Mouse (Mus musculus) heart, adult 11 months (tissue): Measurements from ENCODE around the gene Adgrv1.
"Not testable (repeated sequence)": the region's sequence is repeated elsewhere in the genome, so short reads cannot be mapped to it uniquely, and the experiment has no call there.

Experiments
- DNase-seq: peaks from one replicate; pipeline ENCODE4 v3.0.0; 2022

The Adgrv1 gene

DNA sequence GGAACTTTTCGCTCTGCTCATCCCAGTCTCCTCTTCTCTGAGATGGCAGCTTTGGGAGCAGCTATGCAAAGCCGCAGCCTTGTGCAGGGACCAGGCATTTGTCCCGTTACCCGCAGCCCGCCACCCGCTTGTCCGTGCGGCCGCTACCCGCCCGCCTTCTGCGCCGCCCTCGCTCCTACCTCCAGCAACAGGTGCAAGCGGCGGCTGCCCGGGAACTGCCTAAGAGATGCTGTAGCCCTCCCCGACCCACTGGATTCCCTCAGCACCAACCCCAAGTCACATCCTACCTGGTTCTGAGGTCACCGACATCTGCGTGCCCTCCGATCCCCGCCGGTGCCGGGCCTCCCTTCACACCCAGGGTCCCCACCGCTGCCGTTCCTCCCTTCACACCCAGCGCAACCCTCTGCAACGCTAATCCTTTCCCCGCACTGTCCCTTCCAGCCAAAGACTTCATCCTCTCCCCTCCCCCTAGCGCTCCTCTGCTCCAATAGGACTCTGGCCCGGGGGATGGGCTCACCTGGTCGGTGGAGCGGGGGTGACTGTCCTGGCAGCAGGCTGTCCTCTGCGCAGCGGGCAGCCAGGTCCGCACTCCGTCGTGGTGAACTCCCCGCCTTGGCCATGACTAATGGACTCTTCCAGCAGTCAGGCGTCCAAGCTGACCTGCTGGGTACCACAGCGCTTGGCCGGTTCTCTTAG lies at the start of gene Adgrv1:
TSS of gene Adgrv1 (minus strand) at position 435 of the 696 bp plus-strand sequence.
- DNase-seq = peak; percentile 94

DNA sequence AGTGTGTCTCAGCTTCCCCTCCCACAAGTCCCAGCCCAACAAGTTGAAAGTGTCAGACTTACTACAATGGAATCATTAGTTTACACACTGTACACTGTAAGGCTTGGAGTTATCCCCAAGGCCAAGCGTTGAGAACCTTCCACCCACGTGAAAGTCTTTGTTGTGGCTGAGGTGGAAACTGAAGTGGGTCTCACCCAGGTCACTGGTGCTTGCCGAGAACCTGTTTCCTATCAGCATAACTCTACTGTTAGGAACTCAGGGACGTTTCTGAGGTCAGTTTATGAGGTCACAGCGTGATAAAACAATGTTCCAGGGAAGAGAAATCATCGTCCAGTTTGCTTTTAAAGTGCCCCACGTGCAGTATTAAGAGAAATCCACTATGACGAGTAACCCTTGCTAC lies 42.4 kb upstream of the Adgrv1 start:
- peak; percentile 55 for DNase-seq

DNA sequence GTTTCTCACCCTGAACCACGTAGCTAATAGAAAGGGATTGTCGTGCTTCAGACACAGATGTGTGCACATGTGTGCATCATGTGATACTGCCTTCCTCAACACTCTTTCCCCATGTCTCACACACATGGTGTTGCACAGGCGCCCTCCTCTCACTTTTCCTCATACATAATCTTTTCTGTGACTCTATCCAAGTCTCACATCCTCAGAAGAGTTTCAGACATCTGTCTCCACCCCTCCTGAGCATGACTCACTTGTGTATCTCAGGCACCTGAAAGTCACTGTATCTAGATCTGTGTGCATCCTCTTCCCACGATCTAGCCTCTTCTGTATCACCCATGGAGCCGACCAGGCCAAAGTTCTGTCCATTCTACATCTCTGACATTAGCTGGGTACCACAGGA lies 34.8 kb upstream of the Adgrv1 start:
- DNase-seq = peak; percentile 48

DNA sequence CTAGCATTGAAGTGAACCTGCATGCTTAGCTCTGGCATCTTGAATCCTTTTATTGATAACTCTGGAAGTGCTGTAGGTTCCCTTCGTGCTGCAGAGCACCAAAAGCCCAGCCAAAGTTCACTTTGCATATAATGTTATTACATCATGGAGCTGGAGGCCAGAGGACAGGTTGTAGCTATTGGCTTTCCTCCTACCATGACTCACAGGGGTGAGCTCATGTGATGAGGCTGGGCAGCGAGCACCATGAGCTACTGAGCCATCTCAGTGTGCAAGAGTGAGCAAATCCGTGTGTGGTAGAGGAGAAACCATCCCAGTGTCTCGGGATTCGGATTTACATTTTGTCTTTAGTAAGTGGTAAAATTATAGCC lies 31.4 kb upstream of the Adgrv1 start:
- DNase-seq = peak; percentile 81

DNA sequence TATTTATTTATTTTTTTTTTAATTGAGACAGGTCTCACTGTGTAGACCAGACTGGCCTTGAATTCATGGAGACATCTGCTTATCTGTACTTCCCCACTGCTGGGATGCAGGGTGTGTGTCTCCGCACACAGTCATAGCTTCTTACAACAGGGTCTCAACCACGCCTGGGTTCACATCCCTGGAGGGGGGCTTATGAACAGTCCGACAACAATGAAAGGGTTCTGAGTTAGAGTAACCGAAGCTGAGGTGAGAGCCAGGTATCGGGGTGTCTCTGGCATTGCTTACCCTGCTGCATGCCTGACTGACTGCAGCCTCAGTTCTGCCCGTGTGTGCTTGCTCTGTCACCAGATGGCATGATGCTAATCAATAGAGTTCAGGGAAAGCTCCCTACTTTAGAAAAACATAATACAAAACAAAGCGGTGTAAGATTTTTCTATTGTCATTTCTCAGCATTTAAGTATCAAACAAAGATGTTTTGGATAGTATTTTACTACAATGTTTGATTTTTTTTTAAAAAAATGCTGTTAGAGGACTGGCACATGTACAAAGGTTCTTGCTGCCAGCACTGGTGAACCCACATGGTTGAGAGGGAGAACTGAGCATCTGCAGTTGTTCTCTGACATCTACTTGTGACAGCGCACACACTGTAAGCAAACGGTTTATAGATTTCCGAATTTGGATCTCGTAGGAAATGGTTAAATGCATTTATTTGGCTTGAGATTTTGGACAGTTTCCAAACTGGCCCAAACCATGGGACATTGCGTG lies 30.8 kb upstream of the Adgrv1 start:
- DNase-seq = peak; percentile 74

DNA sequence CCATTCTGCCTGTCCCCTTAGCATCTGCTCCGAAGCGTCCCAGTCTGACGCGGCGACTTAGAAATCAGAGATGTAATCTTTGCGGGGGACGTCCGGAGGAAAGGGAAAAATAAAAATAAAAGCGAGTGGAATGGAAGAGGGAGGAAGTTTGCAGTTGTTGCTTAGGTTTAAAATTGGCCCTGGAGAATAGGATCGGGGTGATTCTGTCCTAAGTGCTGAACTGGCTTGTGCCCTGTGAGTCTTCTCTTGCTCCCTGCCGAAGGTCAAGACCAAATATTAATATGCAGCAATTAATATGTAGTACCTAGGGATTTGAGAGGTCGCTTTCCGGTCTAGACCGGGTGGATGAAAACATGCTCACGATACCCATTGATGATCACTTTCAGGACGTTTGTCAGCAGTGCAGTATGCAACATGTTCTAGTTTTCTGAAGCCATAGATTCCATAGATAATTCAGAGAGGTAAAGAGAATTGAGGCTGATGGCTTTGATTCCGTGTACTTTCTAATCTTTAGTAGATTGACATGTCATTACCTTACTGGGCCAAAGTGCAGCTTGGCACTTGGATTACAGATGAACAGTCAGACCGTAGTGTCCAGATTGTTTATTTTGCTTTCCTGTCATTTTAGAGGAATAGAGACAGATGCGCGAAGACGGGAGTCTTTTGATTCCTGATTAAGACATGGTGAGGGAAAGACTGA lies 25.2 kb upstream of the Adgrv1 start:
- peak; percentile 15 for DNase-seq

DNA sequence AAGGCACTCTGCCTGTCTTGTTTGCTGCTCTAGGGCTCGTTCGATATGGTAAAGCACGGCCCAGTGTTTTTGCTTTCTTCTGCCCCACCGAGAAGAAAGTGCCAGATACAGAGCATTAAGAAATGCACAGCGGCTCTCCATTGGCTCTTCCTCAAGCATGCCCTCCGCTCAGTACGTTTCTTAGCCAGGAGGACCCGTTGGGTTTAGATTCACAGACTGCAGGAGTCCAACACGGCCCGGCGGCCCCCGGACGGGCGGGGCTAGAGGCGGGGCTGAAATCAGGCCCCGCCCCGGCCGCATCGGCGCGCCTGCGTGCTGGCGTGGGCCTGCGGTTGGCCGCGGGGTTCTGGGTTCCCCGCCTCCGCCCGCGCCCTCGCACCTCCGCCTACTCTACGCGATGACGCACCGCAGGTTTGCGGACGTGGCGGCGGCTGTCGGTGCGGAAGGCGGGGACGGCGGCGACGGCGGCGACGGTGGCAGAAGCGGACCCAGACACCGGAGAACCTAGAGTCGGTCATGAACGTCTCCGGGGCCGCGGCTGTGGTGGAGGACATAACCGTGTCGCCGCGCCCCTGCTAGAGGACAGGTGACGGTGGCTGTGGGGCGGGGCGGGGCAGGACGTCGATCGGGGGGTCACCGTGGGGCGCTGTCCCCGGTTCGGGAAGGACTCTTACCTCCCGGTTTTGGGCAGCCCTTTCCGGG lies 24.5 kb upstream of the Adgrv1 start, which contains the start of gene Lysmd3:
TSS of gene Lysmd3 (plus strand) at position 313 of the 702 bp plus-strand sequence.
- peak; percentile 99 for DNase-seq

DNA sequence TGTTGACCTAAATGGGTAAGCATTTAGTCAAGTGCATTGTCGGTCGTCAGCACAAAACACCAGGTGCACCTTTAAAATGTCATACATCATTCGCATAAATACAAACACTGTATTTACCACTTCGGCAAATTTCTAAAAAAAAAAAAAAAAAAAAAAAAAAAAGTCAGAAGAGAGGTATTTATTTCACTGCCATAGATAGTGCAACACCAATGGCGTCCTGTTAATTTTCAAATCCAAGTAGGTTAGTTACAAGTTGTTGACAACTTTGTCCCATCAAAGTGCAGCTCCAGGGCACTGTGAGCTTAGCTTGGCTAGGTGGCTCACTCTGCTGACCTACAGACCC lies 24.0 kb upstream of the Adgrv1 start:
- DNase-seq = no peak

DNA sequence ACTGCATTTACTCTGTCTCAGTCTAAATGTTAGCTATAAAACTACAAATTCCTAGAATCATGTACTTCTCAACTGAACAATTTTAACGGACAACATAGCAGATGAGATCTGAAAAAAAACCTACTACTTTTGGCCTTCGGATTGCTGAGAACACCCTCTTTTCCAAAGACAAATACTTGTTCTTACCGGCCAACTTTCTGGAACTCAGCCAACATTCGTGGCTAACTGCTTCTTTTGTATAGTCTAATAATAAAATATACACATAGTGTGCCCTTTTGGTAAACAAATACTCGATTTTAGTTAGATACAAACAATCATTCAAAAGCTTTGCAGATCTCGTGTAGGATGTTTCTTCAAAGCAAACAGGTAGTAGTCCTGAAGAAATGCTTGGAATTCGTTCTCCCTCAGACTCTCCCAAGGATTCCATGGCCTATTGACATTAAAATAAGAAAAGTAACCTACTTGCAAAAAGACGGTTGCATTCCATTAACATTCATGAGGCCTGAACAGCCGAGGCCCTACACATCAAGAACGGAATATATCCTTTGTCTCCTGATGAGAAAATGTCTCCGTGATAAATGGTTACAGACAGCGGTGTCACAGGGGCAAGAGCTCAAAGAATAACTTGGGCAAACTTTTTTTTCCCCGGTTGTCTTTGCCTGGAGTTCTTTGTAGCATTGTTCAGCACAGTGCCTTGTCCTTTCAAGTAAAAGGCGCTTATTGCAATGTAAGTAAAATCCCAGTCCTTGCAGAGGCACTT lies 23.3 kb upstream of the Adgrv1 start:
- peak; percentile 81 for DNase-seq

DNA sequence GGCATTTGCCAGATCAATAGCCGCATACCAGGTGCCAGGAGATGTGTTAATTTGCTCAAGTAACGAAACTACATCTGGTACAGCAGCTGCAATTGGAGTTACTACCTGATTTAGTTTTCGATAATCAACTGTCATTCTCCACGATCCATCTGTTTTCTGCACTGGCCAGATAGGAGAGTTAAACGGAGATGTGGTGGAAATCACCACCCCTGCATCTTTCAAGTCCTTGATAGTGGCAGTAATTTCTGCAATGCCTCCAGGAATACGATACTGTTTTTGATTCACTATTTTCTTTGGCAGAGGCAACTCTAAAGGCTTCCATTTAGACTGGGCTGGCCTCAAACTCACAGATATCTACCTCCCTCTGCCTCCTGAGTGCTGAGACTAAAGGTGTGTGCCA lies 17.4 kb upstream of the Adgrv1 start:
- not testable (repeated sequence) for DNase-seq

DNA sequence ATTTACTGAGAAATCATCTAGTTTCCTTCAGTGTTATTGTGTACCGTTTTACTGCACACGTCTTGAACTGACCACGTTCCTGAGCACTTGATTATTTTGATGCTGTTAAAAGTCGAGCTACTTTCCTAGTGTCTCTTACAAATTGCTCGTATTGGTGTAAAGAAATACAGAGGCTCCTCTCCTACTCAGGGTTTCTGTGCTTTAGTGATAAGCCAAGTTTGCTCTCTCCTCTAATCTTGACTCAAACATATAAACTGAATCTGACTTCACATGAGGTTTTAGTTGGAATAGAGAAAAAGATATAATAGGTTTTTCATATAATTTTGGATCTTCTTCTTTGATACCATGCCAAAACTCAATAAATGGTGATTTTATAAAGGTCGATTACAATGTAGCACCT lies 13.4 kb upstream of the Adgrv1 start:
- DNase-seq = no peak

DNA sequence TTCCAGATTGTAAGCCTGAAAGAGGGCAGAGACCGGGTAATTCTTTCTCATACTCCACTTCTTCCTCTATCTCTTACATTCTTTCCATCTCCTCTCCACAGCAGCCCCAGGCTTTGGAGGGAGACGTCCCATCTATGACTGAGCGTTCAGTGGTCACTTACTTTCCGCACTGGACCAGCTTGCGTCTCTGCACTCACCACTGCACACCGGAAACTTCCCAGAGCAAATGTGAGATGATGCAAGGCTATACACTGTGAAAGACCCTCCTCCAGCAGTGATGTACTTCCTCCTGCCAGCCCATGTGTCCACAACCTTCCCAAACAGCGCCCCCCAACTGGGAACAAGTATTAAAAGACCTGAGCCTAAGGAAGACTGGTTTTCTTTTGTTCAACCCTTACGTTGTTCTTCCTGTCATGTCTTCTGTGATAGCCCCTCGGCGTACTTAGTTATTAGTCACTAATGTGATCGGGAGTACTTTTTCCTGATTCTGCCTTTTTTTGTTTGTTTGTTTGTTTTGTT lies 11.2 kb upstream of the Adgrv1 start:
- no peak for DNase-seq

DNA sequence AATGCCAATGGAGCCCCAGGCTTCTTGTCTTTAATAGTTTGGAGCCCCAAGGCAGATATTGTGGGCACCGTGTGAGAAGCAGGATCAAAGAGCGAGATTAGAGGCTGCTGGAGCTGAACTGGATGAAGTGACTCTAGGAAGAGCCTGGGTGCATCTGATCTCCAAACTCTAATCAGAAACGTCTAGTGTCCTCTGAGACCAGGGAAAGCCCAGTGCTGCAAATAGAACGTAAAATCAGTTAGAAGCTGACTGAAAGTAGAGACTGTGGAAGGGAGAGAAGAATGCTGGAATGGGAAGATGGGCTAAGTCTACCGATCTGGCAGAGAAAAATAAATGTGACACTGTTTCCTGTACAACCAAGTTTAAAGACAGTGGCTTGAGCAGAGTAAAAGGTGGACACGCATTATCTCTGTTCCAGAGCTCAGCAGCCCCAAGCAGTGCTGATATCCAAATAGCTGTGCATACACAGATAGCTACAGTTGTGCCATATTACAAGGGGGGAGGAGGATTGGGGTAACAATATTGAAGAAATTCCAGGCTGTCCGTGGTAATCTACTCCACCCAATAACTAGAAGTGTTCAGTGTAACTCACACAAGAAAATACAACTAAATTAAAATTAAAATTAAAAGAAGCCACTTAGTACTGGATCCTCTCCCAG lies 9.7 kb upstream of the Adgrv1 start:
- DNase-seq = no peak

DNA sequence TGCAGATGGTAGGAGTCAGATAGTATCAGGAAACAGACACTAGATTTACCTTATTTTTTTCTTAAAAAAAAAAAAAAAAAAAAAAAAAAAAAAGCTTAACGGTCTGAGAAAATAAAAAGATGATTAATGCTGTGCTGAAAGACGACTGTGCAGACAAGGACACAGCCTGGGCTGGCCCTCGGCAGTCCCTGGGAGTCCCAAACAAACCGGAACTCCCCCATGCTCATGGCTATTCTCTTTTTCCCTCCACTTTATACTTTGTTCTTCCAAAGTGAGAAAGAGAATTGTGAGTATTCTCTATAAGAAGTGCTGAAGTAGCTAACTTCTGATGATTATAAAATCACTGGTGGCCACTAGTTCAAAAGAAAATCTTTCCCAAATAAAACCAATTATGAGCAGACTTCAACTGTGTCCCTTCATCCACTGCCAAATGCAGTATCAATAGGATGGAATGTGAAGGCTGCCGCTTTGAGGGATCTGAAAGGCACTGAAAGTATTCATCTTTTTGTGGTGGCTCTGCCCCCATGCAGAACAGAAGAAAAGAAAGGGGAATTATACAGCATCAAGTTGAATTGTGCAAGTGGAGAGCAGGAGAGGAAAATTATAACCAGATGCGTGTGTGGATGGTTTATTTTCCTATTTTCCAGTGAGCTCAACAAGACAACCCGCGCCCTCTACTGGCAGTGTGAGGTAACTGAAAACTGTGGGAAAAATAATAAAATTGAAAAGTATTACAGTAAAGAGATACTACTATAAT lies 8.5 kb upstream of the Adgrv1 start:
- peak; percentile 52 for DNase-seq

DNA sequence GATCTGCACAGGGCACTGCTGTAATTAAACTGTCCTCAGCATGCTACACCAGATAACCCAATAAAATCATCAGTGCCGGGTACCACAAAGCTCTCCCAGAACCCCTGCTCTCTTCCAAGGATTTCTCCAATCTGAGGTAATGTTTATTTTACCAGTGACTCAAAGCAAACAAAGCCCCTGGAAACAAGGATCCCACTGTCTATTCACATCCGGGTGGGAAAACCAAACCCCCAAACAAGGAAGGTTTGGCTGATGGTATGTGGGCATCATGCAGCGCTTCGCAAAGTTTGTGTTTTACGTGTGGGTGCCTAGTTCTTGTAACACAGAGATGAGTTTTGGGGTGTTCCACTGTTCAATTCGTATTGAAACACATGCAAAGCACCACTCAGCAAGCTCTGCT lies 7.9 kb upstream of the Adgrv1 start:
- peak; percentile 55 for DNase-seq

DNA sequence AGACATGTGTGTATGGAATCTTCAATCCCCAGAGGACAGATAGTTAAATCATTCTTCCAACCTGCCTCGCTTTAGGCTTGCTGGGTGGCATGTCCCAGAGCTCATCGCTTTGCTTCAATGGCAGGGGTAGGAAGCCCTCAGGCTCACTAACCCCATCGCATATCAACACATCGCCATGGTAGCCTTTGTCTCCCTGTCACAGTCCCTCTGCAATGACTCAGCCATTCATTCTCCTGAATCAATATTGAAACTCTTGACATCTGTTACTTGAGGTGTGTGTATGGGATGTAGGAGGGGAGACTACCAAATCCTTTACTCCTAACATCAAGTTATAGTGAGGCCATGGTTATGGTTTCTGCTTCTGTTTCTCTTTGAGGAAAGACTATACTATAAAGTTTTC lies 6.7 kb upstream of the Adgrv1 start:
- DNase-seq = no peak

DNA sequence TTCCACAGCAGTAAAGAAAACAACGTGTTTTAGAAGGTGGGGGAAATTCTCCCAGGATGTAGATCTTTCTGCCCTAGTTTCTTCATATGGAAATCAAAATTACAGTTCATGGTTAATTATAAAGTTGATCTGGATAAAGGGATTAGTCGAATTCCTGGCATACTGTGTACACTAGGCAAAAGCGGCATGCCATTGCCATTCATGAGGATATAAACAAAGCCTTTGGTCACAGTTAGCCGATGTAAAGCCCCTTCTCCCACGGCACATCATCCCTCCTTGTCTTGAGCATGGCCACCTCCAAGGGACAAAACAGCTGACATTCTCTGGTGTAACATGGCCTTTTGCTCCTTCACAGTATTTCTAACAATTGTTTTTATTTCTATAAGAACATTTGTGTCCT lies 2.4 kb downstream of the Adgrv1 start:
- no peak for DNase-seq

DNA sequence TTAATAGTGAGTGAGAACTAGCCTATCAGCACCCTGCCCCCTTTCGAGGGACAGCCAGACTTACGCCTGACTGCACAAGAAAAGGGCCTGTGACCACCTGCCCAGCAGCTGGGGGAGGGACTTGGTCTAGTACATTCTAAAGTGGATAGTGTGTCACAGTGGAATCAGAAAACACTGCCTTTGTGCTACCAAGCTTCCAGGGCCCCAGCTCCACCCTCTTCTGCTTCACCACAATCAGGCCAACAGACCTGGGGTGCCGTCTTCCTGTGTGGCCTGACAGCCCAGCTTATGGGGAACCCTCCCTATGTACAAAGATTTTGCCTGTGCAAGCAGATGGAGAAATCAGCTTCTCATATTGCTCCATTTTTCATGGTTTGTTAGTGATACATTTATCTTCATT lies 3.6 kb downstream of the Adgrv1 start:
- no peak for DNase-seq

DNA sequence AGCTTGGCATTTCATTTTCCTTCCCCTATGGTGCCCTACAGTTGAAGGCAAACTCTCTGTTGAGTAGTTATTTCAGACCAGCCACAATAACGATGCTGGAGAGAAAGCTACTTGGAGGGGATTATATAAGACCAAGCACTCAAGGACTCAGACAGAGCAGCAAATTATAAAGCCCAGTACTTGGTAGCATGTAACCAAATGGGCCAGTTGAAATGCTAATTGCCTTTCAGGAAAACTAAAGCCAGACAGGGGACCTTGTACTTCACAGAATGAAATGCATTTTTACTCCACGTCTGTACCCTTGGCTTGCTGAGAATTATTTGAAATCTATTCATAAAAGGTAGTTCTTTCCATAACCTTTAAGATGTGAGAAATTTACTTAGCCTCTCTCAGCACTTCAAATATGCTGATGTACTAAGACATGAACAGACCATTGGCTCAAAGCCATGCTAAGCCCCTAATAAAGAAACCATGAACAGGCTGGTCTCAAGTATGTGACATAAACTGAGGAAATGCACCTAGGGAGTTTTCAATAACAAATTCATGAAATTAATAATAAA lies 4.2 kb downstream of the Adgrv1 start:
- no peak for DNase-seq

DNA sequence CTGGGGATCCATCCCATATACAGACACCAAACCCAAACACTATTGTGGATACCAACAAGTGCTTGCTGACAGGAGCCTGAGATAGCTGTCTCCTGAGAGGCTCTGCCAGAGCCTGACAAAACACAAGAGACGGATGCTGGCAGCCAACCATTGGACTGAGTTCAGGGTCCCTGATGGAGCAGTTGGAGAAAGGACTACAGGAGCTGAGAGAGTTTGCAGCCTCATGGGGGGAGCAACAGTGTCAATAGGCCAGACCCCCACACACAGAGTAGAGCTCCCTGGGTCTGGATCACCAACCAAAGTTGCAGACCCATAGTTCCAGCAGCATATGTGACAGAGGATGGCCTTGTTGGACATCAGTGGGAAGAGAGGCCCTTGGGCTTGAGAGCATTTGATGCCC lies 5.1 kb downstream of the Adgrv1 start:
- not testable (repeated sequence) for DNase-seq

DNA sequence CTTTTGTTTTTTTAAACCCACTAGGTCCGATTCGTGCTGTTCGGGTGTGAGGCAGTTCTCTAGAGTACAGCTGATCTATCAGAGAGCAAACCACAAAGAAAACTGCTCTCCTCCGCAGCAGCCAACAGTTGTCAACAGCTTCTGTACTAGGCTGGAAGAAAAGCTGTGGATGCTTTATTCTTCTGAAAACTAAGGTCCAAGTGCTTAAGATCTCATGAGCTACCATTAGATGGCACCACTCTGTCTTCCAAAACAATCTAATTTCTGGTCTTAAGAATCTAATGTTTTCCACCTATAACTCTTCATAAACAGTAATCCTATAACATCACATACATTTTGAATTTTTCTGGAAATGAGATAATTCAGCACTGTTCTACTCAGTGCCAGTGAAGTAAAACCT lies 22.6 kb downstream of the Adgrv1 start:
- DNase-seq = no peak
